Mouse (Mus musculus): Measurements from ENCODE around the gene Pkd1l1. TPM values are rescaled to one million over a fixed set of nuclear protein-coding genes. Genes with fewer than 3 reads are reported as not detected.

The Pkd1l1 gene
- polyA plus RNA-seq, 1 experiment from 2014 or later, result 0.08 TPM

DNA sequence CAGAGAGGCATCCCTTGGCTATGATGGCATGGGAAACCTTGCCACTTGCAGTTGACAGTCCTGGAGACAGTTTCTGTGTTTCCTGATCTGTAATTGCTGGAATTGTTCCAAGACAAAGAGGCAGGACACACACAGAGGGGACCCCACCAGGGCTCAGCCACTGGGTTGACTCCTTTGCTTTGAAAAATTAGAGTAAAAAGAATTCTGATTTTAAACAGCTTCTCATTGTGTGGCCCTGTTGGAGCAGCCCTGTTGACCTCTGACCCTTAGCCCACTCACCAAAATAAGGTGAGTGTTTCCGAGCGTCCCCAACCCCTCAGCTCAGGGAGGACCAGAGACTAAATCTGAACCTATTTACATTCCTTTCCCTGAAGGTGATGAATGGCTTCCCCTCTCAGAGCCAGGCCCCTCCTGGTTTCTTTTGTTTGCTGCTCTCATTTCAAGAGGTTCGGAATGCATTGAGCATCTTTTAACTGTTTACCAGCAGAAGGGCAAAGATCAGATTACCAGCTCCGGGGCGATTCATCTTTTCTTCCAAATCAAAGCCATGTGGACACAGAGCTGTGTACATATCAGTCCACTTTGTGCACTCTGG, 161.5 kb downstream of the Pkd1l1 start:
- H3K4me1 ChIP-seq (ENCODE audit: insufficient read depth), result peaks cover 33% of the 10 kb centered on the region
- ATAC-seq (ENCODE audit: insufficient read depth), result peak; percentile 3; the same call in 1 of the 2 replicates
- H3K9ac ChIP-seq, result no peak overlapping the region
- 9% methylated on average over 5 of the region's 5 CpGs for WGBS
- peak; percentile 70 for DNase-seq
- no peak for TF ChIP-seq CTCF (IDR thresholded peaks at IDR 0.05; ENCODE audit: low read depth)
- H3K27me3 ChIP-seq (ENCODE audit: insufficient read depth, low read length), result no peaks in the 10 kb centered on the region
- H3K36me3 ChIP-seq (ENCODE audit: insufficient read depth), result no peaks in the 10 kb centered on the region
- H3K9me3 ChIP-seq (ENCODE audit: low read depth, low read length), result no peaks in the 10 kb centered on the region
- H3K27ac ChIP-seq (ENCODE audit: low read depth), result peak overlapping the region; percentile 60; the same call in 1 of the 2 replicates
- no peak overlapping the region for H3K4me3 ChIP-seq (ENCODE audit: low read depth, low read length)
- no peak overlapping the region for H3K4me2 ChIP-seq

- 25% methylated on average over 1 of the region's 1 CpGs for WGBS
Measured at GRCm38 (mm10) chr11:8809644-8810043, 163.4 kb downstream of the Pkd1l1 start.

DNA sequence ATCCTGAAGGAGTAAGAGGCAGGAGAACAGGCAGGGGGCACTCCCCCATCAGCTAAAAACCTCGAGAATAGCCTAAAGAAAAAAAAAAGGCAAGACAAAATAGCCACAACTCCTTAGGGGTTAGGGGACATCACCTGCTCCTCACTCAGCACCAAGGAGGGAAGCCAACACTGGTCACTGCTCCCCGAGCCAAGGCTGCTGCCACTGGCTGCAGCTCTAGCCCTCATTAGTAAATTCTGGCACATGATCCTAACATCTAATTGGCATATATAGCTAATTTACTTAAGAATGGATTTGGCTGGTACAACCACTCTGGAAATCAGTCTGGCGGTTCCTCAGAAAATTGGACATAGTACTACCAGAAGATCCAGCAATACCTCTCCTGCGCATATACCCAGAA, 166.1 kb downstream of the Pkd1l1 start:
- Histone ChIP-seq H3K4me1 (ENCODE audit: insufficient read depth) (peaks cover 18% of the 10 kb centered on the region), H3K9ac (no peak overlapping the region), H3K27me3 (ENCODE audit: insufficient read depth, low read length) (no peaks in the 10 kb centered on the region), H3K4me2 (no peak overlapping the region), H3K27ac (ENCODE audit: low read depth) (no peak overlapping the region), H3K36me3 (ENCODE audit: insufficient read depth) (no peaks in the 10 kb centered on the region), H3K4me3 (ENCODE audit: low read depth, low read length) (no peak overlapping the region), H3K9me3 (ENCODE audit: low read depth, low read length) (no peaks in the 10 kb centered on the region)
- TF ChIP-seq CTCF (IDR thresholded peaks at IDR 0.05; ENCODE audit: low read depth), result no peak
- no peak for ATAC-seq (ENCODE audit: insufficient read depth)
- WGBS, result 81% methylated on average over 4 of the region's 4 CpGs
- no peak for DNase-seq

More at GRCm38 (mm10) chr11:8809644-8810043, 163.4 kb downstream of the Pkd1l1 start:
- Histone ChIP-seq H3K4me1 (ENCODE audit: insufficient read depth) (peaks cover 30% of the 10 kb centered on the region), H3K27ac (ENCODE audit: low read depth) (peak overlapping the region; percentile 36; the same call in 1 of the 2 replicates), H3K4me3 (ENCODE audit: low read depth, low read length) (no peak overlapping the region), H3K9ac (no peak overlapping the region), H3K4me2 (no peak overlapping the region), H3K36me3 (ENCODE audit: insufficient read depth) (no peaks in the 10 kb centered on the region), H3K9me3 (ENCODE audit: low read depth, low read length) (no peaks in the 10 kb centered on the region), H3K27me3 (ENCODE audit: insufficient read depth, low read length) (no peaks in the 10 kb centered on the region)
- ATAC-seq (ENCODE audit: insufficient read depth) (no peak), DNase-seq (peak; percentile 47)
- TF ChIP-seq CTCF (IDR thresholded peaks at IDR 0.05; ENCODE audit: low read depth), result peak; percentile 49; the same call in 1 of the 2 replicates

GRCm38 (mm10) chr11:8804178-8804577, 168.9 kb downstream of the Pkd1l1 start:
- Histone ChIP-seq H3K4me2 (no peak overlapping the region), H3K4me1 (ENCODE audit: insufficient read depth) (peaks cover 2% of the 10 kb centered on the region; the same call in 1 of the 2 replicates), H3K9me3 (ENCODE audit: low read depth, low read length) (no peaks in the 10 kb centered on the region), H3K4me3 (ENCODE audit: low read depth, low read length) (no peak overlapping the region), H3K27me3 (ENCODE audit: insufficient read depth, low read length) (no peaks in the 10 kb centered on the region), H3K36me3 (ENCODE audit: insufficient read depth) (no peaks in the 10 kb centered on the region), H3K9ac (no peak overlapping the region), H3K27ac (ENCODE audit: low read depth) (no peak overlapping the region)
- DNase-seq (no peak), ATAC-seq (ENCODE audit: insufficient read depth) (no peak)
- 90% methylated on average over 3 of the region's 3 CpGs for WGBS
- no peak for TF ChIP-seq CTCF (IDR thresholded peaks at IDR 0.05; ENCODE audit: low read depth)

DNA sequence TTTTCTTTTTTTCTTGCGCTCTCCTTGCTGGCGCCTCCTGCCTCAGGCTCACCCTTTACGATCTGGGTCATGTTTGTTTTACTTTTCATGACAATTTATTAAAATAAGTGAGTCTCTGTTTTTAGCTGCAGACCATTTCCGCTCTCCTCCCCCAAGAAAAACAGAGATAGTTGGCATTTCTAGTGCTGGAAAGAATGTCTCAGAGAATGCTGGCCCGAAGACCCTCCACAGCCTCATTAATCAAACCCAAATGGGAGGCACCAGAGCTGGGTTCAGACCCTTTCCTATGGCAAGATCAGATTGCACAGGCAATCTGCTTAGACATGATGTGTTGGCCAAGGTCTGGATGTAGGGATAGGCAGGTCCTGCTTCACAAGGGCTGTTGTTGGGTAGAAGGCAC, 175.6 kb downstream of the Pkd1l1 start:
- no peaks in the 10 kb centered on the region for H3K36me3 ChIP-seq (ENCODE audit: insufficient read depth)
- 14% methylated on average over 5 of the region's 5 CpGs for WGBS
- peak overlapping the region; percentile 12; the same call in 1 of the 2 replicates for H3K4me2 ChIP-seq
- no peaks in the 10 kb centered on the region for H3K9me3 ChIP-seq (ENCODE audit: low read depth, low read length)
- peak; percentile 59 for DNase-seq
- H3K27me3 ChIP-seq (ENCODE audit: insufficient read depth, low read length), result no peaks in the 10 kb centered on the region
- TF ChIP-seq CTCF (IDR thresholded peaks at IDR 0.05; ENCODE audit: low read depth), result no peak
- peak overlapping the region; percentile 44; the same call in 1 of the 2 replicates for H3K27ac ChIP-seq (ENCODE audit: low read depth)
- peaks cover 13% of the 10 kb centered on the region; the same call in 1 of the 2 replicates for H3K4me1 ChIP-seq (ENCODE audit: insufficient read depth)
- ATAC-seq (ENCODE audit: insufficient read depth), result peak; percentile 53
- no peak overlapping the region for H3K9ac ChIP-seq
- H3K4me3 ChIP-seq (ENCODE audit: low read depth, low read length), result no peak overlapping the region

DNA sequence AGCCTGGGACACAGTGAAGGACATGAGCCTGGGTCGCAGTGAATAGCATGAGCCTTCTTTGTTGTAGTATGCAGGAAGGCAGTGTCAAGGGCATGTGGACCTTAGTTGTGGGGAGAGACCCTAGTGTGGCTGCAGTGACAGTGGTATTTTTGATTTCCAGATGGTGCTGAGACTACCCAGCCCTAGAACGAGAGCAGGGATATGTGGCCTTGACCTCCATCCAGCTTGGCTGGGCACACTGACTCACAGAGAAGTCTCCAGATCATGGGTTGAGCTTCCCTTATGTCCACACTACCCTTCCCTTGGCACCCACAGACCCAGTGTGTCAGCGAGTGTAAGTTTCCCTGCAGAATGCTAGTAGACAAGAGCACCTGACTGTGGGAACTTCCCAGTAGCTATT, 178.0 kb downstream of the Pkd1l1 start:
- ATAC-seq (ENCODE audit: insufficient read depth) (no peak), DNase-seq (no peak)
- Histone ChIP-seq H3K9me3 (ENCODE audit: low read depth, low read length) (no peaks in the 10 kb centered on the region), H3K27me3 (ENCODE audit: insufficient read depth, low read length) (no peaks in the 10 kb centered on the region), H3K27ac (ENCODE audit: low read depth) (no peak overlapping the region), H3K9ac (no peak overlapping the region), H3K4me1 (ENCODE audit: insufficient read depth) (peaks cover 16% of the 10 kb centered on the region), H3K4me3 (ENCODE audit: low read depth, low read length) (no peak overlapping the region), H3K4me2 (no peak overlapping the region), H3K36me3 (ENCODE audit: insufficient read depth) (no peaks in the 10 kb centered on the region)
- 76% methylated on average over 3 of the region's 3 CpGs for WGBS
- TF ChIP-seq CTCF (IDR thresholded peaks at IDR 0.05; ENCODE audit: low read depth), result no peak

DNA sequence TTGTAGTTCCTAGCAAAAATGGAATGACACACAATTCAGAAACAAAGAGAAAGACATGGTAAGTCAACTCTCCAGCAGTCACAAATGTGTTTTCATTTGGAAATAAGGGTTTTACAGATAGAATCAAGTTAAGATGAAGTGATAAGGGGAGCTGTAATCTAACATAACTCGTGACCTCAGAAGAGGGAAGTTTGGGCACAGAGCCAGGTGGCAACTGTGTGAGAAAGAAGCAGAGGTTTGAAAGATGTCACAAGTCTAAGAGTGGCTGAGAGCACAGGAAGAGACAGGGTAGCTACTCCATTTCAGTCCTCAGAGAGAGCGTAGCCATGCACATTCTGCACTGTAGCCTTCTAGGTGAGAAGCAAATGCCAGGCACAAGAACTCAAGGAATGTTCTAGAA, 180.9 kb downstream of the Pkd1l1 start:
- peak; percentile 59 for DNase-seq
- WGBS, result 36% methylated on average over 2 of the region's 2 CpGs
- H3K27ac ChIP-seq (ENCODE audit: low read depth), result no peak overlapping the region
- no peak overlapping the region for H3K9ac ChIP-seq
- no peak for ATAC-seq (ENCODE audit: insufficient read depth)
- H3K36me3 ChIP-seq (ENCODE audit: insufficient read depth), result no peaks in the 10 kb centered on the region
- peaks cover 17% of the 10 kb centered on the region for H3K4me1 ChIP-seq (ENCODE audit: insufficient read depth)
- H3K27me3 ChIP-seq (ENCODE audit: insufficient read depth, low read length), result no peaks in the 10 kb centered on the region
- no peak overlapping the region for H3K4me2 ChIP-seq
- H3K9me3 ChIP-seq (ENCODE audit: low read depth, low read length), result no peaks in the 10 kb centered on the region
- no peak for TF ChIP-seq CTCF (IDR thresholded peaks at IDR 0.05; ENCODE audit: low read depth)
- no peak overlapping the region for H3K4me3 ChIP-seq (ENCODE audit: low read depth, low read length)
